Mouse (Mus musculus): Measurements from ENCODE around the gene Tagln2.

DNA sequence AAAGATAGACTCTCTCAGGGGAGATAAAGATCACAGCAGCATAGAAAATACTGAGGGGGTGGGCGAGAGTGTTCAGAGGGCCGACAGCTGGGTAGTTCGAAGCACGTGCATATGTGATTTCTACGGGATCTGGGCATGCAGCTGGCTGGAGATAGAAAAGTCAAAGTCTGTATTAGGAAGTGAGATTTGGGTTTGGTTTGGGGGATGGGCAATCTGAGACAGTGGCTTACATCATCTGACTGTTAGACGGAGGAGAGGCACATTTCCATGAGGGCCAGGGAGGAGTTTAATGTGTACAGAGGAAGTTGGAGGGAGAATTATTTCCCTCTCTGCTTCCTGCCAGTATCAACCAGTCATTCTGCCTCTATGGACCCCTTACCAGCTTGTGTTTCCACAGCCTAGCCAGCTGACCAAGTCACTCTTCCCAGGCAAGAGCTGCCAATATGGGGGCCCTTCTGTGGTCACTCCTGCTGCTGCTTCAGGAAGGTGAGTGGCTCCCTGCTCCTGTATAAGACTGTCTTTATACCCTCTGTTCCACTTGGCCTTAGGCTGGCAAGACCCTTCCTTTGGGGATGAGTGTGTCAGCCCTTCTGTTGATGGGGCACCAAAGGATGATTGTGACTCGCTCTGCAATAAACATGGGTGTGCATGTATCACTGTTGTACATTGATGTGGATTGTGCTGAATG lies 24.6 kb upstream of the Tagln2 start, which contains the start of gene Slamf9:
- TF ChIP-seq CTCF (IDR thresholded peaks at IDR 0.05; ENCODE audit: low read depth) (no peak), EP300 (IDR thresholded peaks at IDR 0.05; ENCODE audit: low read depth) (no peak)
